Mouse (Mus musculus) midbrain, postnatal 0 days (tissue): ENCODE measurements around the gene Best3. TPM values are rescaled to one million over a fixed set of nuclear protein-coding genes. Genes with fewer than 3 reads are reported as not detected.

ENCODE experiments used
- ATAC-seq: fragments of 200-750 bp; cut with Nextera tagmentation; 2 replicates; pipeline ENCODE4 v1.8.0; 2017; ENCODE audit warnings: moderate number of reproducible peaks, mild to moderate bottlenecking, moderate TSS enrichment, moderate library complexity; ENCODE audit not compliant: low FRiP score
- DNase-seq: peaks from one replicate; pipeline ENCODE4 v3.0.0-alpha.2; 2015; ENCODE audit warnings: low spot score
- H3K27ac ChIP-seq: fragments of 300-500 bp; sonication (generic); 2 replicates; pipeline ENCODE4 v1.5.1; 2014; ENCODE audit warnings: low read depth, mild to moderate bottlenecking, low read length, mixed read lengths
- H3K27me3 ChIP-seq: fragments of 300-500 bp; sonication (generic); 2 replicates; pipeline ENCODE4 v1.6.1; 2014; ENCODE audit warnings: low read length, control low read depth, mixed read lengths; ENCODE audit not compliant: insufficient read depth
- H3K36me3 ChIP-seq: fragments of 300-500 bp; sonication (generic); 2 replicates; pipeline ENCODE4 v1.6.1; 2014; ENCODE audit warnings: low read length, control low read depth, mixed read lengths; ENCODE audit not compliant: insufficient read depth
- H3K4me1 ChIP-seq: fragments of 300-500 bp; sonication (generic); 2 replicates; pipeline ENCODE4 v1.6.1; 2014; ENCODE audit warnings: mild to moderate bottlenecking, control low read depth, antibody characterized with exemption, low read length, mixed read lengths; ENCODE audit not compliant: insufficient read depth
- H3K4me2 ChIP-seq: fragments of 300-500 bp; sonication (generic); 2 replicates; pipeline ENCODE4 v1.6.1; 2014; ENCODE audit warnings: low read depth, mild to moderate bottlenecking, low read length, mixed read lengths; ENCODE audit not compliant: poor library complexity, severe bottlenecking
- H3K4me3 ChIP-seq: fragments of 300-500 bp; sonication (generic); 2 replicates; pipeline ENCODE4 v1.5.1; 2014; ENCODE audit warnings: low read depth, mild to moderate bottlenecking, low read length, moderate library complexity
- H3K9ac ChIP-seq: fragments of 300-500 bp; sonication (generic); replicated peaks from 2 replicates; pipeline ENCODE4 v1.6.1; 2014; ENCODE audit warnings: mild to moderate bottlenecking, low read length, moderate library complexity, mixed read lengths; ENCODE audit not compliant: poor library complexity, severe bottlenecking
- H3K9me3 ChIP-seq: fragments of 300-500 bp; sonication (generic); 2 replicates; pipeline ENCODE4 v1.6.1; 2016; ENCODE audit warnings: low read length, control low read depth
- CTCF ChIP-seq: IDR thresholded peaks from 2 replicates; pipeline ENCODE4 v1.5.1; 2016; ENCODE audit warnings: antibody characterized with exemption, mild to moderate bottlenecking
- WGBS: fragments of 180-500 bp; shearing (Covaris S2); extraction: QIAGEN DNeasy Blood & Tissue Kit; methylation state at CpG from one replicate; pipeline ENCODE4 v1.1.7; 2014; 5-methylcytosine and 5-hydroxymethylcytosine counted together
- polyA plus RNA-seq: library from polyadenylated mRNA; unstranded; fragments of >200 nt; fragmentation: Nextera tagmentation; extraction: Ambion mirVana; gene quantifications from 2 replicates; pipeline ENCODE4 v1.2.1, GENCODE M21; 2015
- total RNA-seq: library from RNA; depleted of rRNA; stranded (reverse); fragments of >200 nt; gene quantifications from 2 replicates; pipeline ENCODE4 v1.2.3, GENCODE M21; 2014

Best3 gene
- total and polyA plus RNA-seq, 2 experiments from 2014 or later: 0.11 to 0.27 TPM

DNA sequence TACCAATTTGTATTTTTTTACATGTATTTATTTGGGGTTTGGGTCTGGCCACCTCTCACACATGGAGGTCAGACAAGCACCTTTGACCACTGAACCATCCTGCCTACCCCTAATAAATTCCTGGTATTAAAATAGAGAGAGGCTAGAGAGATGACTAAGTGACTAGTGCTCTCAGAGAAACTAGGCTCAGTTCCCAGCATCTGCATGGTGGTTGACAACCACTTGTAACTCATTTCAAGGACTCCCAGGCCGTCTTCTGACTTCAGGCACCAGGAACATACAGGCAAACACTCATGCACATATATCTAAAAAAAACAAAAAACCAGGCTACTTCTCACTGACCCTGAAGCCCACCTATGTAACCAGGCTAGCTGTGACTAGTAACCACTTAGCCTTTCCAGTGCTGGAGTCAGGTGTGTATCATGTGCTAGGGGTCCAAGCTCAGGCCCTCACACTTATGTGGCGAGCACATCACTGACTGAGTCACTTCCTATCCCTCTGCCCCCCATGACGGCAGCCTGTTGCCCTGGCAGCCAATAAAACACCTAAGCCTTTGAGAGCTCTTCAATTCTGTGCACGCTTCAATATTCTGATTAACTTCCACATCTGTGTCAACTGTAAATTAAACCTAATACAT is 64.0 kb downstream of the Best3 start:
- Histone ChIP-seq H3K4me1 (no peaks in the 10 kb centered on the region), H3K36me3 (peaks cover 55% of the 10 kb centered on the region), H3K9me3 (no peaks in the 10 kb centered on the region), H3K27ac (no peak overlapping the region), H3K4me2 (no peak overlapping the region), H3K4me3 (no peak overlapping the region), H3K27me3 (no peaks in the 10 kb centered on the region), H3K9ac (no peak overlapping the region)
- ATAC-seq: no peak
- WGBS: 89% methylated on average over 4 of the region's 4 CpGs
- no peak for DNase-seq
- no peak for TF ChIP-seq CTCF

- DNase-seq: no peak
- peaks cover 75% of the 10 kb centered on the region for H3K36me3 ChIP-seq
- no peak for ATAC-seq
- no peaks in the 10 kb centered on the region for H3K27me3 ChIP-seq
- H3K9me3 ChIP-seq: no peaks in the 10 kb centered on the region
- H3K4me3 ChIP-seq: no peak overlapping the region
- peak; percentile 48 for TF ChIP-seq CTCF
- WGBS: 93% methylated on average over 4 of the region's 4 CpGs
- no peak overlapping the region for H3K4me2 ChIP-seq
- H3K4me1 ChIP-seq: no peaks in the 10 kb centered on the region
- no peak overlapping the region for H3K27ac ChIP-seq
- H3K9ac ChIP-seq: no peak overlapping the region
Measured at GRCm38 (mm10) chr10:117055668-117056067, 69.6 kb downstream of the Best3 start.

- DNase-seq (no peak), ATAC-seq (no peak)
- Histone ChIP-seq H3K9me3 (no peaks in the 10 kb centered on the region), H3K27me3 (no peaks in the 10 kb centered on the region), H3K27ac (0 out of 2 replicates have a peak overlapping the region, but pooled peaks have one; percentile 82), H3K36me3 (peaks cover 29% of the 10 kb centered on the region), H3K4me2 (peak overlapping the region; percentile 54), H3K4me3 (peak overlapping the region; percentile 97), H3K9ac (peak overlapping the region; percentile 83), H3K4me1 (no peaks in the 10 kb centered on the region)
- WGBS: 4% methylated on average over 15 of the region's 15 CpGs
- no peak for TF ChIP-seq CTCF
Measured at GRCm38 (mm10) chr10:117062894-117063253, 76.8 kb downstream of the Best3 start.

- H3K4me3 ChIP-seq: peak within 1 kb of the TSS; percentile 97
- H3K27ac ChIP-seq: peak within 1 kb of the TSS; percentile 82
- H3K4me2 ChIP-seq: peak within 1 kb of the TSS; percentile 54
- DNase-seq (peak; percentile 98), ATAC-seq (peak; percentile 95)
- H3K9me3 ChIP-seq: no peaks in the 10 kb centered on the region
- no peaks in the 10 kb centered on the region for H3K27me3 ChIP-seq
- TF ChIP-seq CTCF: 0 out of 2 replicates have a peak, but pooled peaks have one; percentile 5
- 0% methylated on average over 68 of the region's 68 CpGs for WGBS
- H3K9ac ChIP-seq: peak within 1 kb of the TSS; percentile 83
- H3K4me1 ChIP-seq: no peaks in the 10 kb centered on the region
- H3K36me3 ChIP-seq: peaks cover 26% of the 10 kb centered on the region
Measured at GRCm38 (mm10) chr10:117063254-117064021, 77.3 kb downstream of the Best3 start, which contains the start of gene Cct2. Cct2 (minus strand) TSS chr10:117063814.

DNA sequence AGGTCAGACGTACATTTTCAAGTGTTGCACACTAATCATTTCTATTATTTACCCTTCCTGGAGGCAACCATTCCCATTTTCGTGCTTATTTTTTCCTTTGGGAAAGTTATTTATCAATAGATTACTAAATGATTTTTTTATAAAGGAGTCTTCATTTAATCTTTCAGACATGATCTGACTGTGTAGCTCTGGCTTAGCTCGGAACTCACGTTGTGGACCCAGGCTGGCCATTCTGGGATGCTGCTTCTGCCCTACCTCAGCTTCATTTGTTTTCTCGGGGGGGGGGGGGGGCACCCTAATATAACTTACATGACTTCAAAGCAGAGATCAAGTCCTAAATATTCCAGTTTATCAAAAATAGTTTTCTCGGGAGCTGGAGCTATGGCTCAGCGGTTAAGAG is 78.0 kb downstream of the Best3 start:
- WGBS: 9% methylated on average over 7 of the region's 7 CpGs
- Histone ChIP-seq H3K27me3 (no peaks in the 10 kb centered on the region), H3K4me2 (peak overlapping the region; percentile 40), H3K36me3 (peaks cover 22% of the 10 kb centered on the region), H3K4me3 (peak overlapping the region; percentile 97), H3K27ac (peak overlapping the region; percentile 44; the same call in 1 of the 2 replicates), H3K4me1 (no peaks in the 10 kb centered on the region), H3K9me3 (no peaks in the 10 kb centered on the region), H3K9ac (peak overlapping the region; percentile 83; the same call in 1 of the 2 replicates)
- DNase-seq (no peak), ATAC-seq (peak; percentile 61; the same call in 1 of the 2 replicates)
- no peak for TF ChIP-seq CTCF

DNA sequence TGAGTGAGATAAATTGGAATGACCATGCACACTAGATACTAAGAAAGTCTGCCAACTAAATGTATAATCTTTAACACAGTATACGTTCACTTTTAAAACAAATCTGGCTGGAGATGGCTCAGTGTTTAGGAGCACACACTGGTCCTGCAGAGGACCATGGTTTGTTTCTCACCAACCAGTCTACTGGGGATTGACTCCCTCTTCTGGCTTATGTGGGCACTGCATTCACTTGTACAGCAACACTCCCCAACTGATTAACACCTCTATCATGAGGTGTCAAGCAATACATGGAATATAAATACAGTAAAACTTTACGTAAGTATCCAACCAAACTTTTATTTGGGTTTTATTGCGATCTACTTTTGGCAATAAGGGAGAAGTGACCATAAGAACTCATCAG is 83.0 kb downstream of the Best3 start:
- peak; percentile 42 for TF ChIP-seq CTCF
- H3K36me3 ChIP-seq: peaks cover 20% of the 10 kb centered on the region
- over 99% methylated on average over 3 of the region's 3 CpGs for WGBS
- no peaks in the 10 kb centered on the region for H3K9me3 ChIP-seq
- no peak overlapping the region for H3K4me2 ChIP-seq
- no peaks in the 10 kb centered on the region for H3K27me3 ChIP-seq
- no peak overlapping the region for H3K4me3 ChIP-seq
- H3K4me1 ChIP-seq: no peaks in the 10 kb centered on the region
- H3K9ac ChIP-seq: no peak overlapping the region
- H3K27ac ChIP-seq: no peak overlapping the region
- ATAC-seq (no peak), DNase-seq (no peak)
